Mouse (Mus musculus): ENCODE results near the gene Gm10644. TPM values are rescaled to one million over a fixed set of nuclear protein-coding genes. Genes with fewer than 3 reads are reported as not detected.

Gm10644 gene
- polyA plus RNA-seq (2012; rRNA removed): 0.30 and 0.56 TPM in 2 replicates

GRCm38 (mm10) chr8:83955106-83955957 lies at the start of gene Gm10644, which contains the start of gene Asf1b:
TSS of gene Gm10644 (minus strand) at chr8:83955205.
TSS of gene Asf1b (plus strand) at chr8:83955507.

GRCm38 (mm10) chr8:84001281-84002000 lies 46.4 kb upstream of the Gm10644 start, which contains the start of gene 1700067K01Rik:
TSS of gene 1700067K01Rik (plus strand) at chr8:84001502.

GRCm38 (mm10) chr8:83997511-83998141 lies 42.6 kb upstream of the Gm10644 start, which contains the start of gene Samd1:
TSS of gene Samd1 (plus strand) at chr8:83997672.

GRCm38 (mm10) chr8:83972150-83973120 lies 17.4 kb upstream of the Gm10644 start, which contains the start of gene Prkaca:
TSS of gene Prkaca (plus strand) at chr8:83972993.

GRCm38 (mm10) chr8:83899363-83900252 lies 55.4 kb downstream of the Gm10644 start, which contains the start of gene Adgrl1:
TSS of gene Adgrl1 (plus strand) at chr8:83900105.

Other genes with a start within 250 kb of the Gm10644 start
- gene Ddx39, start 240.0 kb downstream of the Gm10644 start, polyA plus RNA-seq (2012; rRNA removed): 19.2 and 21.8 TPM in 2 replicates
- gene Adgre5, start 213.9 kb downstream of the Gm10644 start, polyA plus RNA-seq (2012; rRNA removed): 20.3 and 23.7 TPM in 2 replicates
- 10.3 and 14.2 TPM in 2 replicates for gene Adgrl1, start 55.1 kb downstream of the Gm10644 start, polyA plus RNA-seq (2012; rRNA removed)
- gene Asf1b, start 302 bp upstream of the Gm10644 start, polyA plus RNA-seq (2012; rRNA removed): 8.1 and 10.6 TPM in 2 replicates
- gene Prkaca, start 17.8 kb upstream of the Gm10644 start, polyA plus RNA-seq (2012; rRNA removed): 27.2 and 27.6 TPM in 2 replicates
- 32.0 and 40.5 TPM in 2 replicates for gene Samd1, start 42.5 kb upstream of the Gm10644 start, polyA plus RNA-seq (2012; rRNA removed)
- 0.24 and 0.40 TPM in 2 replicates for gene 1700067K01Rik, start 46.3 kb upstream of the Gm10644 start, polyA plus RNA-seq (2012; rRNA removed)
- 17.9 and 33.1 TPM in 2 replicates for gene 2210011C24Rik, start 57.0 kb upstream of the Gm10644 start, polyA plus RNA-seq (2012; rRNA removed)
- 1.7 and 1.8 TPM in 2 replicates for gene Palm3, start 66.3 kb upstream of the Gm10644 start, polyA plus RNA-seq (2012; rRNA removed)
- gene Il27ra, start 87.4 kb upstream of the Gm10644 start, polyA plus RNA-seq (2012; rRNA removed): 0.48 and 0.91 TPM in 2 replicates
- 0.22 and 0.30 TPM in 2 replicates for gene Rln3, start 89.8 kb upstream of the Gm10644 start, polyA plus RNA-seq (2012; rRNA removed)
- gene Gm10643, start 109.9 kb upstream of the Gm10644 start, polyA plus RNA-seq (2012; rRNA removed): 0.11 and 0.22 TPM in 2 replicates
- 12.3 and 13.3 TPM in 2 replicates for gene Rfx1, start 111.6 kb upstream of the Gm10644 start, polyA plus RNA-seq (2012; rRNA removed)
- gene Dcaf15, start 149.6 kb upstream of the Gm10644 start, polyA plus RNA-seq (2012; rRNA removed): 24.1 and 24.4 TPM in 2 replicates
- 0.61 and 0.99 TPM in 2 replicates for gene Podnl1, start 170.8 kb upstream of the Gm10644 start, polyA plus RNA-seq (2012; rRNA removed)
- gene Cc2d1a, start 192.7 kb upstream of the Gm10644 start, polyA plus RNA-seq (2012; rRNA removed): 25.5 and 27.2 TPM in 2 replicates
- 0.05 and 0.38 TPM in 2 replicates for gene 4930432K21Rik, start 192.8 kb upstream of the Gm10644 start, polyA plus RNA-seq (2012; rRNA removed)
- gene Nanos3, start 230.0 kb upstream of the Gm10644 start, polyA plus RNA-seq (2012; rRNA removed): 0.49 and 1.1 TPM in 2 replicates